8 mouse cellular contexts compared by ENCODE assay signal in genomic region chr2:166153399-166153793, GRCm38 (mm10). TPM values are rescaled to one million over a fixed set of nuclear protein-coding genes. Genes with fewer than 3 reads are reported as not detected.
DNase-seq lines count a peak whose midpoint lies in the region; ATAC-seq and TF ChIP-seq lines count a peak whose summit lies in the region.

No protein-coding gene starts in this region.

- 21% methylated on average over 3 of the region's 3 CpGs for WGBS in embryonic facial prominence, embryonic 15.5 days
- 35% methylated on average over 3 of the region's 3 CpGs for WGBS in hindbrain, embryonic 16.5 days
- WGBS in midbrain, embryonic 16.5 days, result 29% methylated on average over 3 of the region's 3 CpGs

- peak overlapping the region; percentile 69 for H3K4me3 ChIP-seq in layer of hippocampus, adult 2 months
- H3K4me3 ChIP-seq in embryonic facial prominence, embryonic 15.5 days (replicated peaks), result peak overlapping the region; percentile 70
- peak overlapping the region; percentile 67 for H3K4me3 ChIP-seq in hindbrain, embryonic 16.5 days (ENCODE audit: low read length)
- peak overlapping the region; percentile 83 for H3K4me3 ChIP-seq in midbrain, embryonic 16.5 days (ENCODE audit: low read depth, low read length)

- H3K27me3 ChIP-seq in embryonic facial prominence, embryonic 15.5 days, result no peaks in the 10 kb centered on the region
- H3K27me3 ChIP-seq in hindbrain, embryonic 16.5 days (replicated peaks; ENCODE audit: control insufficient read depth, insufficient read depth, low read length), result 0 out of 2 replicates have a peak, but pooled peaks cover 3% of the 10 kb centered on the region
- H3K27me3 ChIP-seq in midbrain, embryonic 16.5 days (ENCODE audit: control insufficient read depth, insufficient read depth, low read depth, low read length), result peaks cover 2% of the 10 kb centered on the region; the same call in 1 of the 2 replicates

- ATAC-seq in embryonic facial prominence, embryonic 15.5 days (ENCODE audit: insufficient number of reproducible peaks, low FRiP score, low TSS enrichment, low read depth), result no peak
- no peak for ATAC-seq in hindbrain, embryonic 16.5 days
- no peak for ATAC-seq in midbrain, embryonic 16.5 days
- no peak for ATAC-seq in megakaryocyte progenitor cell, adult 5-6 weeks (replicated peaks; ENCODE audit: poor library complexity)

- no peak for DNase-seq in layer of hippocampus, adult 2 months (ENCODE audit: low spot score in 2 of 2)
- no peak for DNase-seq in layer of hippocampus, postnatal 36 days
- DNase-seq in cerebellum, postnatal 4 days (ENCODE audit: low spot score in 2 of 2), result no peak
- DNase-seq in ovary, adult 18-20 months (ENCODE audit: low spot score), result no peak

- peaks cover 87% of the 10 kb centered on the region for H3K4me1 ChIP-seq in embryonic facial prominence, embryonic 15.5 days
- H3K4me1 ChIP-seq in hindbrain, embryonic 16.5 days (ENCODE audit: control insufficient read depth, insufficient read depth, low read depth, low read length), result peaks cover 40% of the 10 kb centered on the region
- H3K4me1 ChIP-seq in midbrain, embryonic 16.5 days (ENCODE audit: control insufficient read depth, insufficient read depth, low read length), result peaks cover 38% of the 10 kb centered on the region

- peak overlapping the region; percentile 92 for H3K4me2 ChIP-seq in embryonic facial prominence, embryonic 15.5 days (replicated peaks)
- H3K4me2 ChIP-seq in hindbrain, embryonic 16.5 days (ENCODE audit: low read length), result peak overlapping the region; percentile 88
- peak overlapping the region; percentile 95 for H3K4me2 ChIP-seq in midbrain, embryonic 16.5 days (ENCODE audit: low read length)

- no peak overlapping the region for H3K9ac ChIP-seq in embryonic facial prominence, embryonic 15.5 days
- H3K9ac ChIP-seq in hindbrain, embryonic 16.5 days (ENCODE audit: low read depth, low read length), result peak overlapping the region; percentile 32
- H3K9ac ChIP-seq in midbrain, embryonic 16.5 days (ENCODE audit: low read depth, low read length), result peak overlapping the region; percentile 94

- peak overlapping the region; percentile 85 for H3K27ac ChIP-seq in layer of hippocampus, adult 2 months
- H3K27ac ChIP-seq in embryonic facial prominence, embryonic 15.5 days (replicated peaks), result peak overlapping the region; percentile 94
- H3K27ac ChIP-seq in hindbrain, embryonic 16.5 days (ENCODE audit: low read depth, low read length), result no peak overlapping the region
- H3K27ac ChIP-seq in midbrain, embryonic 16.5 days (ENCODE audit: low read length), result no peak overlapping the region

- H3K9me3 ChIP-seq in embryonic facial prominence, embryonic 15.5 days (replicated peaks), result no peaks in the 10 kb centered on the region
- no peaks in the 10 kb centered on the region for H3K9me3 ChIP-seq in hindbrain, embryonic 16.5 days (ENCODE audit: control insufficient read depth, low read length)
- no peaks in the 10 kb centered on the region for H3K9me3 ChIP-seq in midbrain, embryonic 16.5 days (replicated peaks; ENCODE audit: control insufficient read depth, low read length, poor library complexity, severe bottlenecking)

- H3K36me3 ChIP-seq in embryonic facial prominence, embryonic 15.5 days, result no peaks in the 10 kb centered on the region
- no peaks in the 10 kb centered on the region for H3K36me3 ChIP-seq in hindbrain, embryonic 16.5 days (ENCODE audit: control insufficient read depth, insufficient read depth, low read length)
- no peaks in the 10 kb centered on the region for H3K36me3 ChIP-seq in midbrain, embryonic 16.5 days (ENCODE audit: control insufficient read depth, insufficient read depth, low read length)

- TF ChIP-seq CTCF in layer of hippocampus, adult 2 months (conservative IDR thresholded peaks at IDR 0.05), result no peak

RNA-seq across cellular contexts. Expression of gene Sulf2, which starts 2.1 kb away (rescaled TPM):
- total RNA-seq in layer of hippocampus, adult 2 months (2021), result 100 to 1,000 TPM in 1 of 2 experiments, 10 to 100 TPM in 1; 93.2 to 114 TPM
- 100 to 1,000 TPM; 110 to 111 TPM for total RNA-seq in layer of hippocampus, postnatal 36 days (2021)
- 116 and 138 TPM in 2 replicates for polyA plus RNA-seq in embryonic facial prominence, embryonic 15.5 days (2015; fragmentation: Nextera tagmentation; extraction: Ambion mirVana)
- polyA plus RNA-seq in hindbrain, embryonic 16.5 days (2015; fragmentation: Nextera tagmentation; extraction: Ambion mirVana), result 73.6 and 101 TPM in 2 replicates
- polyA plus RNA-seq in midbrain, embryonic 16.5 days (2015; fragmentation: Nextera tagmentation; extraction: Ambion mirVana), result 88.1 and 94.5 TPM in 2 replicates
- total RNA-seq in megakaryocyte progenitor cell, adult 5-6 weeks (2015), result 1.3 and 3.5 TPM in 2 replicates
- total RNA-seq in megakaryocyte progenitor cell, adult 5-6 weeks (2017), result 0.88 and 1.5 TPM in 2 replicates

Comparison
In these comparisons a context has a peak if more than half of its experiments do, and no peak if none do; other contexts are left out.
1. H3K27ac ChIP-seq: peak in layer of hippocampus, adult 2 months (single experiment) and embryonic facial prominence, embryonic 15.5 days (single experiment); none in hindbrain, embryonic 16.5 days (single experiment) and midbrain, embryonic 16.5 days (single experiment).
2. RNA of gene Sulf2, which starts 2.1 kb away (total RNA-seq): 93.2 to 114 TPM in layer of hippocampus, adult 2 months and 110 to 111 TPM in layer of hippocampus, postnatal 36 days; 0.88 to 3.5 TPM in megakaryocyte progenitor cell, adult 5-6 weeks; every median in the first group is over 10 times any median in the second.
3. Peak in every context shown above with its lines, with median percentiles within 50 percentile points of each other: H3K4me3 ChIP-seq and H3K4me2 ChIP-seq.